Comparison of ENCODE assay signal across 13 mouse cellular contexts in genomic region chr8:121570801-121571200, GRCm38 (mm10). TPM values are rescaled to one million over a fixed set of nuclear protein-coding genes. Genes with fewer than 3 reads are reported as not detected.
A peak's percentile ranks its signal among the peaks of the same experiment; 100 is the strongest.
DNase-seq lines count a peak whose midpoint lies in the region; ATAC-seq lines count a peak whose summit lies in the region.
"Had no signal": no experiment of that assay in that cellular context is flagged by ENCODE, and none has a peak within 500 bp of the region (broad histone marks: within the 10 kb centered on the region; RNA-seq: fewer than 3 reads in every experiment).

No protein-coding gene starts in this region.

- H3K27ac ChIP-seq in heart, embryonic 15.5 days, result no peak overlapping the region
- no peak overlapping the region for H3K27ac ChIP-seq in midbrain, embryonic 16.5 days (ENCODE audit: low read length)
- H3K27ac ChIP-seq: hindbrain, embryonic 13.5 days; stomach, postnatal 0 days had no signal

- H3K4me2 ChIP-seq in heart, embryonic 15.5 days, result peak overlapping the region; percentile 44
- no peak overlapping the region for H3K4me2 ChIP-seq in midbrain, embryonic 16.5 days (ENCODE audit: low read length)
- H3K4me2 ChIP-seq: hindbrain, embryonic 13.5 days had no signal

- H3K4me3 ChIP-seq in heart, embryonic 15.5 days, result peak overlapping the region; percentile 17
- H3K4me3 ChIP-seq in midbrain, embryonic 16.5 days (ENCODE audit: low read depth, low read length), result no peak overlapping the region
- H3K4me3 ChIP-seq: hindbrain, embryonic 13.5 days had no signal

- no peaks in the 10 kb centered on the region for H3K9me3 ChIP-seq in heart, embryonic 15.5 days (replicated peaks)
- no peaks in the 10 kb centered on the region for H3K9me3 ChIP-seq in midbrain, embryonic 16.5 days (replicated peaks; ENCODE audit: control insufficient read depth, low read length, poor library complexity, severe bottlenecking)
- H3K9me3 ChIP-seq: G1E; hindbrain, embryonic 13.5 days had no signal

- 76% methylated on average over 17 of the region's 17 CpGs for WGBS in heart, embryonic 15.5 days
- 86% methylated on average over 17 of the region's 17 CpGs for WGBS in midbrain, embryonic 16.5 days

- H3K9ac ChIP-seq in heart, embryonic 15.5 days, result no peak overlapping the region
- no peak overlapping the region for H3K9ac ChIP-seq in midbrain, embryonic 16.5 days (ENCODE audit: low read depth, low read length)
- H3K9ac ChIP-seq: hindbrain, embryonic 13.5 days had no signal

- no peak for ATAC-seq in heart, embryonic 15.5 days (replicated peaks; ENCODE audit: insufficient number of reproducible peaks, insufficient read depth, low FRiP score, low read depth)
- peak; percentile 3; the same call in 1 of the 2 replicates for ATAC-seq in granulocyte monocyte progenitor cell, adult 5-6 weeks (replicated peaks; ENCODE audit: poor library complexity, severe bottlenecking)
- no peak for ATAC-seq in midbrain, embryonic 16.5 days

- no peaks in the 10 kb centered on the region for H3K27me3 ChIP-seq in heart, embryonic 15.5 days
- H3K27me3 ChIP-seq in midbrain, embryonic 16.5 days (ENCODE audit: control insufficient read depth, insufficient read depth, low read depth, low read length), result no peaks in the 10 kb centered on the region
- H3K27me3 ChIP-seq: hindbrain, embryonic 13.5 days had no signal

- DNase-seq in heart, adult 11 months, result no peak
- peak; percentile 30 for DNase-seq in thymus, postnatal 0 days (ENCODE audit: low spot score)
- DNase-seq in thymus, postnatal 25 days, result no peak
- DNase-seq in T-cell, adult 2 months (ENCODE audit: low spot score), result no peak
- DNase-seq: kidney, adult 9 months had no signal

- H3K36me3 ChIP-seq in heart, embryonic 15.5 days, result no peaks in the 10 kb centered on the region
- no peaks in the 10 kb centered on the region for H3K36me3 ChIP-seq in midbrain, embryonic 16.5 days (ENCODE audit: control insufficient read depth, insufficient read depth, low read length)
- H3K36me3 ChIP-seq: hindbrain, embryonic 13.5 days had no signal

- H3K4me1 ChIP-seq in heart, embryonic 15.5 days (replicated peaks), result peaks cover 17% of the 10 kb centered on the region
- peaks cover 4% of the 10 kb centered on the region for H3K4me1 ChIP-seq in midbrain, embryonic 16.5 days (ENCODE audit: control insufficient read depth, insufficient read depth, low read length)

RNA-seq across cellular contexts. Expression of gene Fbxo31, which starts 7.8 kb away (rescaled TPM):
- 9.8 and 13.1 TPM in 2 replicates for polyA plus RNA-seq in heart, embryonic 15.5 days (2015; fragmentation: Nextera tagmentation; extraction: Ambion mirVana)
- polyA plus RNA-seq in thymus, postnatal 0 days (2015; fragmentation: Nextera tagmentation; extraction: Ambion mirVana), result 14.3 and 18.3 TPM in 2 replicates
- 6.8 and 17.9 TPM in 2 replicates for total RNA-seq in granulocyte monocyte progenitor cell, adult 5-6 weeks (2014; fragmentation: Nextera tagmentation)
- 6.2 and 7.8 TPM in 2 replicates for total RNA-seq in granulocyte monocyte progenitor cell, adult 5-6 weeks (2017)
- 32.0 and 37.6 TPM in 2 replicates for polyA plus RNA-seq in midbrain, embryonic 16.5 days (2015; fragmentation: Nextera tagmentation; extraction: Ambion mirVana)

RNA-seq across cellular contexts. Expression of gene Map1lc3b, which starts 19.4 kb away (rescaled TPM):
- 189 and 199 TPM in 2 replicates for polyA plus RNA-seq in heart, embryonic 15.5 days (2015; fragmentation: Nextera tagmentation; extraction: Ambion mirVana)
- 325 and 329 TPM in 2 replicates for polyA plus RNA-seq in thymus, postnatal 0 days (2015; fragmentation: Nextera tagmentation; extraction: Ambion mirVana)
- 77.9 and 84.4 TPM in 2 replicates for total RNA-seq in granulocyte monocyte progenitor cell, adult 5-6 weeks (2014; fragmentation: Nextera tagmentation)
- total RNA-seq in granulocyte monocyte progenitor cell, adult 5-6 weeks (2017), result 68.5 and 77.1 TPM in 2 replicates
- 362 and 370 TPM in 2 replicates for polyA plus RNA-seq in midbrain, embryonic 16.5 days (2015; fragmentation: Nextera tagmentation; extraction: Ambion mirVana)

RNA-seq across cellular contexts. Expression of gene 1700018B08Rik, which starts 26.7 kb away (rescaled TPM):
- not detected in 2 replicates for polyA plus RNA-seq in heart, embryonic 15.5 days (2015; fragmentation: Nextera tagmentation; extraction: Ambion mirVana)
- not detected in 2 replicates for polyA plus RNA-seq in thymus, postnatal 0 days (2015; fragmentation: Nextera tagmentation; extraction: Ambion mirVana)
- not detected in 2 replicates for total RNA-seq in granulocyte monocyte progenitor cell, adult 5-6 weeks (2014; fragmentation: Nextera tagmentation)
- total RNA-seq in granulocyte monocyte progenitor cell, adult 5-6 weeks (2017), result not detected in 2 replicates
- not detected in 2 replicates for polyA plus RNA-seq in midbrain, embryonic 16.5 days (2015; fragmentation: Nextera tagmentation; extraction: Ambion mirVana)
- total RNA-seq: G1E; layer of hippocampus, adult 8-10 months; left cerebral cortex, postnatal 25 days had no signal
- polyA plus RNA-seq: G1E; hindbrain, embryonic 13.5 days; stomach, postnatal 0 days had no signal
